19 mouse cellular contexts compared by ENCODE assay signal in genomic region chr15:102392520-102392919, GRCm38 (mm10). TPM values are rescaled to one million over a fixed set of nuclear protein-coding genes. Genes with fewer than 3 reads are reported as not detected.
DNase-seq lines count a peak whose midpoint lies in the region; ATAC-seq and TF ChIP-seq lines count a peak whose summit lies in the region.
"Had no signal": no experiment of that assay in that cellular context is flagged by ENCODE, and none has a peak within 500 bp of the region (broad histone marks: within the 10 kb centered on the region; RNA-seq: fewer than 3 reads in every experiment).

No protein-coding gene starts in this region.

- TF ChIP-seq EP300 in liver, postnatal 0 days (IDR thresholded peaks at IDR 0.05; ENCODE audit: low read depth): no peak

- peak; percentile 87 for DNase-seq in heart, adult 11 months
- DNase-seq in heart, embryonic 10.5 days (ENCODE audit: low spot score): no peak
- no peak for DNase-seq in liver, adult 2 months (ENCODE audit: extremely low read depth, low read depth, low spot score)
- DNase-seq in liver, embryonic 11.5 days (ENCODE audit: low spot score): no peak
- DNase-seq in liver, postnatal 0 days: no peak
- no peak for DNase-seq in cerebellum, adult 18-20 months
- DNase-seq: adrenal gland, postnatal 10 days; cerebellum, postnatal 25 days; kidney, postnatal 36 days; layer of hippocampus, postnatal 36 days; right cerebral cortex, postnatal 14 days; thymus, postnatal 4 days had no signal

- H3K27ac ChIP-seq in heart, embryonic 10.5 days: no peak overlapping the region
- peak overlapping the region; percentile 41 for H3K27ac ChIP-seq in liver, adult 2 months (replicated peaks; ENCODE audit: insufficient read depth, low read depth, low read length)
- H3K27ac ChIP-seq in liver, embryonic 11.5 days (ENCODE audit: low read depth, low read length): no peak overlapping the region; the same call in 1 of the 2 replicates
- H3K27ac ChIP-seq in brown adipose tissue, adult 24 weeks (replicated peaks; ENCODE audit: low read depth, low read length): peak overlapping the region; percentile 44
- peak overlapping the region; percentile 64 for H3K27ac ChIP-seq in liver, postnatal 0 days (ENCODE audit: low read depth)
- H3K27ac ChIP-seq in forebrain, embryonic 12.5 days: no peak overlapping the region
- H3K27ac ChIP-seq: embryonic facial prominence, embryonic 12.5 days; limb, embryonic 10.5 days; midbrain, embryonic 12.5 days had no signal

- WGBS in heart, embryonic 10.5 days: 20% methylated on average over 2 of the region's 2 CpGs
- 49% methylated on average over 2 of the region's 2 CpGs for WGBS in liver, adult 2 months
- WGBS in liver, embryonic 11.5 days: 59% methylated on average over 2 of the region's 2 CpGs
- 49% methylated on average over 2 of the region's 2 CpGs for WGBS in liver, postnatal 0 days (ENCODE audit: insufficient replicate concordance)
- WGBS in forebrain, embryonic 12.5 days: 29% methylated on average over 2 of the region's 2 CpGs

- no peaks in the 10 kb centered on the region for H3K9me3 ChIP-seq in heart, embryonic 10.5 days
- no peaks in the 10 kb centered on the region for H3K9me3 ChIP-seq in liver, embryonic 11.5 days (ENCODE audit: control insufficient read depth, low read length)
- H3K9me3 ChIP-seq in liver, postnatal 0 days (ENCODE audit: low read length): no peaks in the 10 kb centered on the region
- H3K9me3 ChIP-seq in forebrain, embryonic 12.5 days: no peaks in the 10 kb centered on the region
- H3K9me3 ChIP-seq: embryonic facial prominence, embryonic 12.5 days; limb, embryonic 10.5 days; midbrain, embryonic 12.5 days had no signal

- no peak overlapping the region for H3K9ac ChIP-seq in liver, adult 2 months (ENCODE audit: low read depth, low read length)
- H3K9ac ChIP-seq in liver, embryonic 11.5 days (ENCODE audit: low read depth, low read length): no peak overlapping the region
- no peak overlapping the region for H3K9ac ChIP-seq in liver, postnatal 0 days (replicated peaks)
- no peak overlapping the region for H3K9ac ChIP-seq in forebrain, embryonic 12.5 days
- H3K9ac ChIP-seq: embryonic facial prominence, embryonic 12.5 days; midbrain, embryonic 12.5 days had no signal

- H3K79me2 ChIP-seq in liver, adult 2 months (ENCODE audit: control insufficient read depth, insufficient read depth, low read length): no peaks in the 10 kb centered on the region

- no peak for ATAC-seq in liver, embryonic 11.5 days (replicated peaks; ENCODE audit: low FRiP score)
- ATAC-seq in liver, postnatal 0 days: no peak
- ATAC-seq in forebrain, embryonic 12.5 days (ENCODE audit: low FRiP score): no peak
- ATAC-seq: lung, postnatal 0 days had no signal

- no peak for TF ChIP-seq POLR2A in liver, adult 2 months (IDR thresholded peaks at IDR 0.05; ENCODE audit: extremely low read depth, insufficient read depth, low read length)

- H3K27me3 ChIP-seq in heart, embryonic 10.5 days (ENCODE audit: insufficient read depth, poor library complexity, severe bottlenecking): no peaks in the 10 kb centered on the region
- H3K27me3 ChIP-seq in liver, adult 2 months (ENCODE audit: control insufficient read depth, insufficient read depth, low read length): no peaks in the 10 kb centered on the region
- no peaks in the 10 kb centered on the region for H3K27me3 ChIP-seq in liver, embryonic 11.5 days (replicated peaks; ENCODE audit: control insufficient read depth, insufficient read depth, low read length)
- H3K27me3 ChIP-seq in liver, postnatal 0 days (ENCODE audit: insufficient read depth, low read length): no peaks in the 10 kb centered on the region
- 0 out of 2 replicates have a peak, but pooled peaks cover 4% of the 10 kb centered on the region for H3K27me3 ChIP-seq in forebrain, embryonic 12.5 days
- H3K27me3 ChIP-seq: embryonic facial prominence, embryonic 12.5 days had no signal

- H3K4me2 ChIP-seq in liver, embryonic 11.5 days: no peak overlapping the region
- no peak overlapping the region for H3K4me2 ChIP-seq in liver, postnatal 0 days (ENCODE audit: low read depth, low read length)
- no peak overlapping the region for H3K4me2 ChIP-seq in forebrain, embryonic 12.5 days
- H3K4me2 ChIP-seq: embryonic facial prominence, embryonic 12.5 days; midbrain, embryonic 12.5 days had no signal

- peaks cover 35% of the 10 kb centered on the region for H3K4me1 ChIP-seq in heart, embryonic 10.5 days
- peaks cover 16% of the 10 kb centered on the region for H3K4me1 ChIP-seq in liver, adult 2 months (ENCODE audit: control insufficient read depth, insufficient read depth, low read length)
- peaks cover 42% of the 10 kb centered on the region for H3K4me1 ChIP-seq in liver, embryonic 11.5 days (replicated peaks; ENCODE audit: control insufficient read depth, insufficient read depth, low read length)
- peaks cover 9% of the 10 kb centered on the region for H3K4me1 ChIP-seq in brown adipose tissue, adult 24 weeks (ENCODE audit: control insufficient read depth, insufficient read depth, insufficient read length, low read length)
- H3K4me1 ChIP-seq in liver, postnatal 0 days (ENCODE audit: insufficient read depth): peaks cover 35% of the 10 kb centered on the region
- H3K4me1 ChIP-seq in forebrain, embryonic 12.5 days: peaks cover 9% of the 10 kb centered on the region
- H3K4me1 ChIP-seq: embryonic facial prominence, embryonic 12.5 days had no signal

- TF ChIP-seq CTCF in liver, adult 2 months (IDR thresholded peaks at IDR 0.05; ENCODE audit: low read depth, low read length): no peak
- no peak for TF ChIP-seq CTCF in liver, postnatal 0 days (IDR thresholded peaks at IDR 0.05; ENCODE audit: low read depth)

- H3K4me3 ChIP-seq in heart, embryonic 10.5 days: no peak overlapping the region
- no peak overlapping the region for H3K4me3 ChIP-seq in liver, adult 2 months (ENCODE audit: insufficient read depth, low read depth, low read length)
- H3K4me3 ChIP-seq in liver, embryonic 11.5 days (ENCODE audit: low read depth, low read length): no peak overlapping the region
- no peak overlapping the region for H3K4me3 ChIP-seq in brown adipose tissue, adult 24 weeks (ENCODE audit: insufficient read depth, low read depth, low read length)
- no peak overlapping the region for H3K4me3 ChIP-seq in liver, postnatal 0 days (ENCODE audit: low read depth, low read length)
- H3K4me3 ChIP-seq in forebrain, embryonic 12.5 days (replicated peaks): no peak overlapping the region
- H3K4me3 ChIP-seq: embryonic facial prominence, embryonic 12.5 days; limb, embryonic 10.5 days; midbrain, embryonic 12.5 days had no signal

- H3K36me3 ChIP-seq in heart, embryonic 10.5 days: no peaks in the 10 kb centered on the region
- no peaks in the 10 kb centered on the region for H3K36me3 ChIP-seq in liver, adult 2 months (ENCODE audit: control insufficient read depth, insufficient read depth, low read length)
- no peaks in the 10 kb centered on the region for H3K36me3 ChIP-seq in liver, embryonic 11.5 days (ENCODE audit: control insufficient read depth, insufficient read depth, low read length)
- no peaks in the 10 kb centered on the region for H3K36me3 ChIP-seq in liver, postnatal 0 days (replicated peaks; ENCODE audit: insufficient read depth, low read length)
- H3K36me3 ChIP-seq in forebrain, embryonic 12.5 days (replicated peaks): no peaks in the 10 kb centered on the region
- H3K36me3 ChIP-seq: embryonic facial prominence, embryonic 12.5 days; limb, embryonic 10.5 days; midbrain, embryonic 12.5 days had no signal

RNA-seq across cellular contexts. Expression of gene Sp1, which starts 13.4 kb away (rescaled TPM):
- 5.7 and 7.6 TPM in 2 replicates for polyA plus RNA-seq in heart, embryonic 10.5 days (2016; fragmentation: Nextera tagmentation; extraction: Ambion mirVana)
- 16.7 and 18.2 TPM in 2 replicates for total RNA-seq in liver, adult 2 months (2014; rRNA removed)
- 7.3 and 7.6 TPM in 2 replicates for polyA plus RNA-seq in liver, adult 2 months (2012; rRNA removed)
- polyA plus RNA-seq in liver, embryonic 11.5 days (2014; fragmentation: Nextera tagmentation; extraction: Ambion mirVana): 9.7 and 10.6 TPM in 2 replicates
- polyA plus RNA-seq in brown adipose tissue, adult 24 weeks (2012; ENCODE audit: insufficient read depth, insufficient read length, missing spikeins): 16.1 and 17.9 TPM in 2 replicates
- polyA plus RNA-seq in liver, postnatal 0 days (2015; fragmentation: Nextera tagmentation; extraction: Ambion mirVana): 2.8 and 2.9 TPM in 2 replicates
- 10.8 and 11.2 TPM in 2 replicates for polyA plus RNA-seq in forebrain, embryonic 12.5 days (2016; fragmentation: Nextera tagmentation; extraction: Ambion mirVana)

RNA-seq across cellular contexts. Expression of gene Sp7, which starts 25.5 kb away (rescaled TPM):
- 0.37 and 1.5 TPM in 2 replicates for polyA plus RNA-seq in heart, embryonic 10.5 days (2016; fragmentation: Nextera tagmentation; extraction: Ambion mirVana)
- not detected in 2 replicates for total RNA-seq in liver, adult 2 months (2014; rRNA removed)
- not detected in 2 replicates for polyA plus RNA-seq in liver, adult 2 months (2012; rRNA removed)
- polyA plus RNA-seq in liver, embryonic 11.5 days (2014; fragmentation: Nextera tagmentation; extraction: Ambion mirVana): 0.57 and 1.5 TPM in 2 replicates
- polyA plus RNA-seq in brown adipose tissue, adult 24 weeks (2012; ENCODE audit: insufficient read depth, insufficient read length, missing spikeins): not detected in 2 replicates
- not detected in 2 replicates for polyA plus RNA-seq in liver, postnatal 0 days (2015; fragmentation: Nextera tagmentation; extraction: Ambion mirVana)
- 0.32 and 0.46 TPM in 2 replicates for polyA plus RNA-seq in forebrain, embryonic 12.5 days (2016; fragmentation: Nextera tagmentation; extraction: Ambion mirVana)
- total RNA-seq: hematopoietic stem cell, adult 5-6 weeks had no signal
- polyA plus RNA-seq: lung, postnatal 0 days had no signal

RNA-seq across cellular contexts. Expression of gene Aaas, which starts 41.9 kb away (rescaled TPM):
- 87.7 and 96.4 TPM in 2 replicates for polyA plus RNA-seq in heart, embryonic 10.5 days (2016; fragmentation: Nextera tagmentation; extraction: Ambion mirVana)
- total RNA-seq in liver, adult 2 months (2014; rRNA removed): 4.0 and 8.3 TPM in 2 replicates
- 18.9 and 24.0 TPM in 2 replicates for polyA plus RNA-seq in liver, adult 2 months (2012; rRNA removed)
- polyA plus RNA-seq in liver, embryonic 11.5 days (2014; fragmentation: Nextera tagmentation; extraction: Ambion mirVana): 99.3 and 108 TPM in 2 replicates
- polyA plus RNA-seq in brown adipose tissue, adult 24 weeks (2012; ENCODE audit: insufficient read depth, insufficient read length, missing spikeins): 13.2 and 20.7 TPM in 2 replicates
- polyA plus RNA-seq in liver, postnatal 0 days (2015; fragmentation: Nextera tagmentation; extraction: Ambion mirVana): 15.6 and 18.8 TPM in 2 replicates
- 75.0 and 78.2 TPM in 2 replicates for polyA plus RNA-seq in forebrain, embryonic 12.5 days (2016; fragmentation: Nextera tagmentation; extraction: Ambion mirVana)

RNA-seq across cellular contexts. Expression of gene Amhr2, which starts 52.6 kb away (rescaled TPM):
- polyA plus RNA-seq in heart, embryonic 10.5 days (2016; fragmentation: Nextera tagmentation; extraction: Ambion mirVana): 1.6 and 2.4 TPM in 2 replicates
- total RNA-seq in liver, adult 2 months (2014; rRNA removed): 0.07 and 0.09 TPM in 2 replicates
- polyA plus RNA-seq in liver, adult 2 months (2012; rRNA removed): 0.40 and 0.49 TPM in 2 replicates
- polyA plus RNA-seq in liver, embryonic 11.5 days (2014; fragmentation: Nextera tagmentation; extraction: Ambion mirVana): 1.1 and 1.6 TPM in 2 replicates
- 1.9 and 4.0 TPM in 2 replicates for polyA plus RNA-seq in brown adipose tissue, adult 24 weeks (2012; ENCODE audit: insufficient read depth, insufficient read length, missing spikeins)
- 0.36 and 0.60 TPM in 2 replicates for polyA plus RNA-seq in liver, postnatal 0 days (2015; fragmentation: Nextera tagmentation; extraction: Ambion mirVana)
- polyA plus RNA-seq in forebrain, embryonic 12.5 days (2016; fragmentation: Nextera tagmentation; extraction: Ambion mirVana): 0.22 TPM in 2 replicates
- total RNA-seq: hematopoietic stem cell, adult 5-6 weeks had no signal
- polyA plus RNA-seq: limb, embryonic 10.5 days; midbrain, embryonic 12.5 days had no signal

Comparison
In these comparisons a context has a peak if more than half of its experiments do, and no peak if none do; other contexts are left out.
1. H3K27ac ChIP-seq: peak in liver, adult 2 months (single experiment), brown adipose tissue, adult 24 weeks (single experiment) and liver, postnatal 0 days (single experiment); none in heart, embryonic 10.5 days (single experiment), liver, embryonic 11.5 days (single experiment) and forebrain, embryonic 12.5 days (single experiment).